Mouse (Mus musculus) layer of hippocampus, adult 9-11 months (tissue): ENCODE measurements around the gene Atn1.

Experiments
- DNase-seq: peaks from one replicate; pipeline ENCODE4 v3.0.0; 2022

The Atn1 gene

DNA sequence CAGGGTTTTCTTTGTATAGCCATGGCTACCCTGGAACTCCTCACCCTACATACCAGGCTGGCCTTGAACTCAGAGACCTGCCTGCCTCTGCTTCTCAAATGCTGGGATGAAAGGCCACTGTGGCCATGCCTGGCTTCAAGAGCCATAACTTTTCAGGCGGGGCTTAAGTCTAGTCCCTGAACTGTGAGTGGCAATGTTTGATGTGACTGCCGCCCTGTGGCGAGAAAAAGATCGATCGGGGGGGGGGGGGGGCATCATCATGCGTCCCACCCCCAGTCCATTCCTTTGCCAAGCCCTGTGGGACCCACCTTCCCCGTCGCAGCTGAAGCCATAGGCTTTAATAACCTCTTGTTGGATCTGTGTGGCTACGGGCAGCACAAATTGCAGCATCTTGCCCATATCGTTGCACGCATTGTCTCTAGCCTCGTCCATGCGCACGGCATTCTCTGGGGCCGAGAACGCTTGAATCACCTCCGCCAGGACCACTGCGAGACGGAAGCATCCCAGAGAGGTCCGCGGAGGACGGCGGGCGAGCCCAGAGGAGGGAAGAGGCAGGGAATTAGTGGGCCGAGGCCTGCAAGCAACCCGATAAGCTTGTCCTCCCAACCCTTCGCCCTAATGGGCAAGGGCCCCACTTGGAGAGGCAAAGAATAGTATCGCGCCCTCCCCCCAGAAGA, 16.0 kb downstream of the Atn1 start:
- DNase-seq = peak; percentile 66

DNA sequence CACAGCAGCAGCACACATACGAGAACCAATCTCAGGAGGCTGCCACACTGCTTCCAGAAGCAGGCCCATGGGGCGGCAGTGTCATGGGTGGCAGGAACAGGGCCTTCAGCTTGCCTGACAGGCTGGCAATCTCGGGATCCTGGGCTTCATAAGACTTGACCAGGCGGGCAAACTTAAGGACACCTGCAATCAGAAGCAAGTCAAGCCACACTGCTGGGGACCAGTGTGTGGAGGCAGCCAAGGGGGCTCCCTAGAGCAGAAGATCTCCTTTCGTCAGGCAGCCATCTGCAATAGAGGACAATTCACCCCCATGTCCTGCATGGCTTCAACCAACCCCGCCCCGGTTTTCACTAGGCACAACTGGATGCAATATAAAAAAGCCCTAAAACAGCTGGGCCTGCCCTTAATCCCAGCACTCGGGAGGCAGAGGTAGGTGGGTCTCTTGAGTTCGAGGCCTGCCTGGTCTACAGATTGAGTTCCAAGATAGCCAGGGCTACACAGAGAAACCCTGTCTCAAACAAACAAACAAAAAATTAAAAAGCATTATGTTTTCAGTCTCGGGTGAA, 17.0 kb downstream of the Atn1 start:
- no peak for DNase-seq

DNA sequence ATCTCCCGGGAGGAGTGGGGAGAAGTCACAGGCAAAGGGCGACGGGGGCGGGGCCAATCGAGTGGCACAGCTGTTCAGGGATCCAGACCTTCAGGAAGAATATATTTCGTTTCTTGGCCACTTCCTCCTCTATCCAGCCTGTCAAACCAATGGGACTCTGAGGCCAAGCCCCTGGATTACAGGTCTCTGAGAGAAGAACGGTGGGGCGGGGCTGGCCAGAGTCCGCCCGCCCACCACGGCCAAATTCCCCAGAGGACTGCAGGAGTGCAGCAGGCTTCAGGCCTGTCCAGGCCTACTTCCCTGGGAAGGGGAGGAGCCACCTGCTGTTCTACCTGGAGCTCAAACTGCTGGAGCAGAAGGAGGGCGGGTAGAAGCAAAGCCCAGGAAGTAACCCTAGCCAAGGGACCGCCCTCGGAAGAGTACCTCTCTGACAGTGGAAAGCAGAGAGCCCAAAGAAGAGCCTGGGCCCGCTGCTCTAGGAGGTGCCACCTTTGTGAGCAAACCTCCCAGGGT, 17.8 kb downstream of the Atn1 start, which contains the start of gene Ptpn6:
Ptpn6 (minus strand) TSS at position 204 of the 513 bp plus-strand sequence.
- peak; percentile 5 for DNase-seq

DNA sequence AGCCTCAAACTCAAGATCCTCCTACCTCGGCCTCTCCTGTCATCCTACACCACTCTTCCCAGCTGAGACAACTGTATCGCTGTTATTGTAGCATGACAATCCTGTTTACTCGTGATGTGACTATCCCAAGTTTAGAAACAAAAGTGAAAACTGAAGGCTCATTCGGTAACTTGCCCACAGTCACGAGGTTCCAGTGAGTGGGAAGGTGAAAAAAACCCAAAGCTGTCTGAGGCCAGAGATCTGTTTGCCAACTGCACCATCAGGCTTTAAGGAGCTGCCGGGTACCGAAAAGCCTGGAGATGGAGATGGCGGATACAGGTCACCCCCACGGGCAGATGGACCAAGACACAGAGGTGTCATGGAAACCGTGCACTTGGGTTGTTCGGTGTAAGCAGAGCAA, 19.3 kb downstream of the Atn1 start:
- DNase-seq = peak; percentile 33

DNA sequence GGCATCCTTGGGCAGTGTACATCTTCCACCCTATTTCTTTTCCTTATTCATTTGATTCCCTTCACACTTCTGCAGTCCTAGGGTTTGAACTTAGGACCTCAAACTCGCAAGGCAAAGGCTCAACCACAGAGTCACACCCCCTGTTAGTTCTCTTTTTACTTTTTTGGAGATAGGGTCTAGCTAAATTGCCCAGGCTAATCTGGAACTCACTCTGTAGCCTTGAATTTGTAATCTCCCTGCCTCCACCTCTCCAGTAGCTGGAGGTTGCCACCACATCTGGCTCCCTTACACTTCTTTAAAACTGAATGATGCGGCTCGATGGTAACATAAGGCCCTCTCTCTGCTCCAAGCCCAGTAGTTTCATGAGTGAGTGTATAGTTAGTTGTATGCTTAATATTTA, 21.9 kb downstream of the Atn1 start:
- DNase-seq = no peak

DNA sequence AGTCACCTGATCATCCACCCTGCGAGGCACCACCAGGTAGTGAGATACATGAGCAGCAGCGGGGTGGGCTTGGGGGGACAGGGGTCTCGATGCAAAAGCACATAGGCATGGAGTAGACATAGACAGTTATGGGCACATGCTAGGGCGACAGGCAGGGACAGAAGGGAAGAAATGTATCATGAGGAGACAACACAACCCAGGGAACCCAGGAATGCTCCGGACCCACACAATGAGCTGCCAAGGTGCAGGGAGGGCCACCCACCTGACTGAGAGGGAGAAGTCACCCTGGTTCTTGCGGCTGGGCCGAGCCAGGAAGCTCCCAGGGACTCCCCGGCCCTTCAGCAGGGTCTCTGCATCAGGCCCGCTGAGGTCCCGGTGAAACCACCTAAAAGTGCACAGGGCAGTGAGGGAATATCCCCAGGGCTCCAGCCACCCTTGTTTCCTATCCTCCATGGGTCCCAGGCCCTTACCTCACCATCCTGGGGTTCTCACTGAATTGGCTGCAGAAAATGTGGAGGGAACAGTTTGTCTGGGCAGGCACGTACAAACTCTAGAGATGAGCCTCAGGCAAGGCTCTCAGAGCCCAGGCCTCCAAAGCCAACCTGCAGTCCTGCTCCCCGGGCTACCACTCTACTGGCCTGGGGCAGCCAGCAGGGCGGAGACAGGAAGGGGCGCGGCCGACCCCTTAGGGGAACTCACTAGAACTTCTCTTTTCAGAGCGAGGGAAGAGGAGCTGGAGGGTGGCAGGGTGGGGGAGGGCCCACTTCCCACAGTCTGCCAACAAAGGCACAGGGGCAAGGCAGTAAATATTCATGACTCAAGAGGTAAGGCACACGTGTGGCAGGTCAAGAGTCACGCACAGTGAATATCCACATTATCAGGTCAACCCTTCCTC, 23.6 kb downstream of the Atn1 start:
- DNase-seq = peak; percentile 74

DNA sequence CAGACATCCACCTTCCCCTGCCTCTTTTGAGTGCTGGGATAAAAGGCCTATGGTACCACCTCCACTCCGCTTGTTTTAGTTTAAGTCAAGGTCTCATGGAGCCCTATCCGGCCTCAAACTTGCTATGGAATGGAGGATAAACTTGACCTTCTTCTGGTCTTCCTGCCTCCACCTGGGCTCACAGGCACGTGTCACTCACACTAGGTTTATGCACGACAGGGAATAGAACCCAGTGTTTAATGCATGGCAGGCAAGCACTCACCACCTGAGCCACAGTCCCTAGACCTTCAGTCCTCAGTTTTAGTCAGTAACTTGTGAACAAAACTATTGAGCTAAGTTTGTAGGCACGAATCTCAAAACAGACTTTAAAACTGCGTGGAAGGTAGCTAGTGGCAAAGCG, 25.3 kb downstream of the Atn1 start:
- no peak for DNase-seq

DNA sequence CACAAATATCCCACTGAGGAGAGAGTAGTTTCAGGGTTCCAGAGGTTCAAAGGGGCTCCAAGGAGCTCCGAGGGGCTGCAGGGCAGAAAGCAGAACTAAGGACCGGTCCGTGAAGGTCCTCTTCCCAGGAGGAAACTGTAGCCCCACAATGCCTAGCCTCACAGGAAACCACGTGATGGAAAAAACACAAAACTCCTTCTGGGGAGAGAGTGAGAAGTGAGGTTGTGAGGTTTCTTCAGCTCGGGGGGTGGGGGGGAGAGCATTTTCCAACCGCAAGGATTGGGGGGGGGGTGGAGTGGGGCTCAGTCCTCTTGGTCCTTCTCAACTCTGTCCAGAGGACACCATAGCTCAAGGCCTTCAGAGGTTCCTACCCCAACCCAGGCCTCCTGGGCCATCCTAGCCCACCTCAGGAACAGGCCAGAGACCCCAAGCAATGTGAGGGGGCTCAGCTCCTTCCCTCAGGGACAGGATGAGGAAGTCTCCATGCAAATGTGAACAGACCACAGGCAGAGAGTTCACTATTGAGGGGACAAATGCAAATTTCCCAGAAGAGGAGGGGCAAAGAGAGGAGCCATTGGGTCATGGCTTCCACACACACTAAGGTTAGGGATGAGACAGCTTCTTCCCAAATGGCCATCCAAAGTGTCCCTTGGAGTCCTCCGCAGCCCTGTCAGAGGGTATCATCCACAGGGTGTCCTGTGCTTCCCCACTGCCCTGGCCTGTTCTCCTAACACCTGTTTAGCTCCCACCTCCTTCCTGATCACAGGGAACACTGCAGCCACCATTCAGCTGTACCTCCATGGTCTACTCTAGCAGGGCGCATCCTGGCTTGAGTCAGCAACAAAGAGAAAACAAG, 26.2 kb downstream of the Atn1 start:
- DNase-seq = peak; percentile 14

DNA sequence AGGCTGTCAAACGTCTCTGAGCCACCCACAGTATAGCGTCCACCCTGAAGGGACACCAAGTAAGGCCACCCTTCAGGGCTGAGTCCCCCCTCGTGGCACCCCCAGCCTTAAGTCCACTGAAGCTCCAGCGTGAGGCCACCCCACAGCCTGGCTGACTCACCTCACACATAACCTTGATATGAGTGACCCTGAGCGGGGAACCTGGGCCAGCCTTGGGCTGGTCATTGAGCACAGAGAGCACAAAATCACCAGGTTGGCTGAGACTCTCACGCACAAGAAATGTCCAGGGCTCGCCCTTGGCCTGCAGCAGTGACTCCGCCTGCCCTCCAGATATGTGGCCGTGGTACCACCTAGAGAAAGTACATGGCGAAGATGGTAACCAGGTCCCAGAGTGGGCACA, 27.7 kb downstream of the Atn1 start:
- no peak for DNase-seq

DNA sequence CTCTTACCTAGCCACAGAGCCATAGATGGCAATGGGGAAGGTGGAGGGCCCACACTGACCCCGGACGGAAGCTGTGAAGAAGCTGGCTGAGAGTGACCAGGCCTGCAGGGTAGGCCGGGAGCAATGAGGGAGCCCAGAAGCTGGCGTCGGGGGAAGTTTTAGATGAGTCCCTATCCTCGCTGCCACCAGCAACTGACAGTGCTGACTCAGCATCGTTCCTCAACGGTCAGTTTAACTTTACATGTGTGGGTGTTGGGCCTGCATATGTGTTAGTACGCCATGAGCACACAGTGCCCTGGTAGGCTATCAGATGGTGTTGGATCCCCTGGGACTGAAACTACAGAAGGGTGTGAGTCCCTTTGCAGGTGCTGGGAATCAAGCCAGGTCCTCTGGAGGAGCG, 31.9 kb downstream of the Atn1 start:
- DNase-seq = no peak

DNA sequence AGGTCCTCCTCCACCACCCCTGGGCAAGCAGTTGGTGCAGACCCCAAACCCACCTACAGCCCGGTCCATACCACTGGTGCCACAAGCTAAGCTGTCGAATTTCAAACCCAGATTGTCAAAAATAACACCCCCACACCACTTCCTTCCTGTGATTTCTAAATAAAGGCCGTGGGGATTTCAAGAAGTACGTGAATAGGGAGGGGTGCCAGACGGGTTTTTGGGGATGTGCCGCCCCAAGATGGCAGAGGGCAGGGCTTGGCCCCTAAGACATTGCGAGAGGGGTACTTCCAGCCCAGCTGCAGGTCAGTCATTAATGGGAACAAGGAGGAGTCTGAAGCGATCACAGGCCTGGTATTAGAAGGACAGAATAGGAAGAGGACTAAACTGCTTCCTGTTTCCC, 32.8 kb downstream of the Atn1 start:
- peak; percentile 71 for DNase-seq

DNA sequence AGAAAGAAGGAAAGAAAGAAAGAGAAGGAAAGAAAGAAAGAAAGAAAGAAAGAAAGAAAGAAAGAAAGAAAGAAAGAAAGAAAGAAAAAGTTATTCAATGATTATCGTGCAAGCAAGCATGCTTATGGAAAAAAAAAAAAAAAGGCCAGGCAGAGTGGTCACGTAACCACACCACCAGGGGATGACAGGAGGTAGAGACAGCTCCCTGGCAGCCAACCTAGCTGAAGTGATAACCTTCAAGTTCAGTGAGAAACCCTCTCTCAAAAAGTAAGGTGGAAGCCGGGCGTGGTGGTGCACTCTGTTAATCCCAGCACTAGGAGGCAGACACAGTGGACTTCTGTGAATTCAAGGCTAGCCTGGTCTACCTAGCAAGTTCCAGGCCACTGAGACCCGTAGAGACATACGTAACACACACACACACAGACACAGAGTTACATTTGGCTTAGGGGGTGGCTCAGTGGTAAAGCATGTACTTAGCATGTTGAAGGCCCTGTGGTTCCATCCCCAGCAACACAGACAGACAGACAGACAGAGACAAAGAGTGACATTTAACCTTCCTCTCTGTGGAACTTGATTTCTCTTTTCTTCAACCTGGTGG, 33.3 kb downstream of the Atn1 start:
- no peak for DNase-seq

DNA sequence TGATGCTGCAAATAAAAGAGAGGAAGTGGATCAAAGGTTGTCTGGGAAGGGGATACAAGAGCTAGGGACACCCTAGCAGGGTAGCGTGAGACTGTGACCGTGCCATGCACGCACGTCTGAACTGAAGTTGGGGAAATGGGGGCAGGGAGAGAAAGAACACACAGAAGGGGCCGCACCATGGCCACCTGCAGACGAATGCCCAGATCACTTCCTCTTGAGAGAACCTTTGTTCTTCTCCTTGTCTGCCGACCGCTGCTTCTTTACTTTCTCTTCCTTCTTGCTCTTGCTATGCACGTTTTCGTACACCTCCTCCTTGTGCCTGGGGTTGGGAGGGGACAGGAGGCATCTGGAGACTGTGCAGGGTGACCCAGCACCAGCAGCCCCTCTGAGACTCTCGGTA, 35.4 kb downstream of the Atn1 start:
- DNase-seq = no peak

DNA sequence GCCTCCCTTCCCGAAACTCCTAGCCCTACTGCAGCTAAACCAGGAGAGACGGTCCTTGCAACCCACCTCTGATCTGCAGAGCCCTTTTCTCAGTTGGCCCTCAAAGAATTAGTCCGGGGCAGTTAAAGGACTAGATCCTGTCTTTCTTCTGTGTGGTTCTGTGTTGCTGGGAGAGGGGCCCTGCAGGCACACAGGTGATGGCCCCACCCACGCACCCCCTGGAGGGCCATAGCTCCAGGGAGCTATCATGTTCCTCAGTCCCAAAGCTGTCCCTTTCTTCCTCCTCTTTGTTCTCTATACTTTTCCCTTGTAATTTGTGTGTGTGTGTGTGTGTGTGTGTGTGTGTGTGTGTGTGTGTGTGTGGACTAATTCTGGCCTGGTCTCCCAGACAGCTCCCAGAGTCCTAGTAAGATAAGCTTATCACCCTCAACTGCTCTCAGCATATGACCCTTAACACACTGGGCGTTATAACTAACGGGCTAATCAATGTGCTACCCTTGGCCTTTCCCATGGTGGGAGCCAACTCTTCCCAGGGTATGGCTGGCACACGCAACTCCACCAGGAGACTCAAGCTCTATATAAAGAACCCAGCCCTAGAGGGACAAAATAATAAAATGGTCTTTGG, 36.9 kb downstream of the Atn1 start:
- DNase-seq = no peak

DNA sequence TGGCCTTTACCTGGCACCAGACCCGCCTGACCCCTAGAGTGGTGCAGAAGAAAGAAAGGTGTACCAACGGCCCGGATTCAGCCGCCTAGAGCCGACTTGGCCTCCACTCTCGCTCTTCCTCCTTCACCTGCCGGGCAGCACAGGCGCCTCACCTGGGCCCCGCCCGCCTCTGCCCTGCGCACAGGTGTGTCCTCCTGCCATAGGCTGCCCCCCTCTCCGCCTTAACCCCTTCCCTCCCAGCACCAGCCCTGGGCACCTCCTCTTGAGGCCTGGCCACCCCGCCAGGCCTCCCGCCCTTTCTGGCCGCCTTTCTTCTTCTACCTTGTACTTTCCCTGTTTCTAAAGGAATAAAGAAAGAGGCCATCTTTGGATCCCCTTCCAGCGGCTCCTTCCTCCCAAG, 37.6 kb downstream of the Atn1 start:
- DNase-seq = no peak

DNA sequence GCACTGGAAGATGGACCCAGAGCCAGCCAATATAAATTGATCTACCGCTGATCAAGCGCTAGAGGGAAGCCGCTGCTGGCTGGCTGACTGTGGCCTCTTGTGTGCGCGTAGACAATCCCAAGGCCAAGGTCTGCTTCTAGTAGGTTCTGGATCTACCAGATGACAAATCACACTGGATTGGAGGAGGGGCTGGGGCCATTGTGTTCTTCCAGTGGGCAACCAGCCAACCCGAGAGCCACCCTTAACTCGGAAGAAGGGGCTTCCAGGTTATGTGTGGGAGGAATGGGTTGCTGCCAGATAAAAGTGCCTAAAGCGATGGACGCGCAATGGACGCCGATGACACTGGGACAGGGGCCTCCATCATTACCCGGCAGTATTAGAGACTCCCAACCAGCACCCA, 38.4 kb downstream of the Atn1 start:
- no peak for DNase-seq

DNA sequence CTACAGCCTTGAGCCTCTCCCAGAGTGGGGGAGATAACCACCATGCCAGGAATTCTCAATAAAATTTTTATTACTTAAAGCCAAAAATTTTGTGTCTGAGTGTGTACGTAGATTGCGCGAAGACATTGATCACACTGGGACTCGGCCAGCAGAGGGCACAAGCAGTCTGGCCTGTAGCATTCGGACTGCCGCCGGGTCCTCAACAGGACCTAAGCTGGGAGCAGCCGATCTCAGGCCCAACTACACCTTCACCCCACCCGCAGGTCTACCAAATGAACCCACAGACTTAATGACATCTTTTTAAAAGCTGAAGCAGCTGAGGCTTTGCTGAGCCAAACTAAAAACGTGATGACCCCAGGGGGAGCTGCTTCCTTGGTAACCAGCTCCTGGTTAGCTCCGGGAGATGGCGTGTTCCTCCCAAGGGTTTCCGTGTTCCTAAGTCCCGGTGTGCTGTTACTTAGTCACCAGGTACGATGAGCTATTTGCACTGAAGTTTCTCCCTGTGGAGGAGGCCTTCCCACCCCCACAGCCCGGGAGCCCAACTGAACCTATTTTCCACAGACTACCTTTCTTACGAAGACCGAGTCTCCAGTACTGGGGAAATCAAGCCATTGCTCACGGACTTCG, 39.3 kb downstream of the Atn1 start:
- DNase-seq = no peak

DNA sequence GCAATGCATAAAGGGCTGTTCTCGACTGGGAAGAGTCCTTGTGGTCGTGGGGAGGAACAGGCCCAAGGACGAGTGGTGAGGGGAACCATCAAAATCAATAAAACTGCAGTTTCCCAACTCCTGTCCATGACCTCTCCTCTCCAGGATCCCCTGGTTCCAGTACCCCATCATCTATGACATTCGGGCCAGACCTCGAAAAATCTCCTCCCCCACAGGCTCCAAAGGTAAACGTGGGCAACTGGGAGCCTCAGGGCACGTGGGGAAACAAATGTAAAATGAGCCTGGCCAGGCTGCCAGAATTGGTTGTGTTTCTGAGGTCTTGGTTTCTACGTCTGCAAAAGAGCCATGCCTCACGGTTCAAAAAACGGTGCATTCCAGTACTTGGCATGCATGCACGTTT, 43.4 kb downstream of the Atn1 start:
- no peak for DNase-seq

DNA sequence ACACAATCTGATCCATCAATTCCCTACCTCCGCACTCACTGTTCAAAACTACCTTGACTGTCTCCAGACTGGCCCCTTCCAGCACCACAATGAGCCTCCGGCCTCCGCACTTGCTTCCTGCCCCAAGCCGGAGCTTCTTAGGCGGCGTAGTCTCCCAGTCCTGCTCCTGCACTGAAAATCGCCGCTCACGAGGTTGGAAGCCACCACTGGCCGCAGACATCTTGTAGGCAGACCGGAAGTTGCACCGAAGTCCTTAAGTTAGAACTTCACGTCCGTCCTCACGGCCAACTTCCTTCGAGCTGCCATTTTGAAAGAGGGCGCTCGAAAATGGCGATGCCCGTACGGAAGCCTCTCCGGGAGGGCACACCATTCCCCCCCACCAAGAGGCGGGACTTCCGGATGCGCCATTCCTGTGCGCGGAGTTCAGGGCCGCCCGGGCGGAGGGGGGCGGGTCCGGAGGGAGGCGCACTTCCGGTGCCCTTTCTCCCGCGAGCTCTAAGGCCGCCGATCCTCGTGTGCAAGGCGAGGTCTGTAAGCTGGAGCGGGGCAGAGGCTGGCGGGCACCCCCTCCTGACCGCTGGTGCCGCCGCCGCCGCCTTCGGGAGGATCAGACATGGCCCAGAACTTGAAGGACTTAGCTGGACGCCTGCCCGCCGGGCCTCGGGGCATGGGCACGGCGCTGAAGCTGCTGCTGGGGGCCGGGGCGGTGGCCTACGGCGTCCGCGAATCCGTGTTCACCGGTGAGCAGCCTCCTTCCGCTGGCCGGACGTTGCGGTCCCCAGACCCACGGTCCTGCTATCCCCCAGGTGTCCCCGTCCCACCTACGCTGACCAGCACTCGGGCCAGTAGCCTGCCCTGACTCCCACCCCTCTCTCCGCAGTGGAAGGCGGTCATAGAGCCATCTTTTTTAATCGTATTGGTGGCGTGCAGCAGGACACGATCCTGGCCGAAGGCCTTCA, 44.2 kb downstream of the Atn1 start, which contains the start of the genes Emg1 and Phb2:
Emg1 (minus strand) TSS at position 355 of the 959 bp plus-strand sequence.
Phb2 (plus strand) TSS at position 513 of the 959 bp plus-strand sequence.
- DNase-seq = peak; percentile 98
